Mouse (Mus musculus) lung, postnatal 0 days (tissue): ENCODE results near the gene Anks1.

Experiments
- CTCF ChIP-seq: IDR thresholded peaks from 2 replicates; pipeline ENCODE4 v1.5.1; 2016; ENCODE audit warnings: antibody characterized with exemption, mild to moderate bottlenecking
- EP300 ChIP-seq: IDR thresholded peaks from 2 replicates; pipeline ENCODE4 v1.6.1; 2016; ENCODE audit warnings: antibody characterized with exemption, mild to moderate bottlenecking, control low read depth

- TF ChIP-seq CTCF (no peak), EP300 (peak; percentile 39; the same call in 1 of the 2 replicates)
These were observed 117.2 kb downstream of the Anks1 start for GRCm38 (mm10) chr17:28026111-28026872.
